Mouse (Mus musculus) limb, embryonic 14.5 days (tissue): ENCODE data around the gene Kdm3a. TPM values are rescaled to one million over a fixed set of nuclear protein-coding genes. Genes with fewer than 3 reads are reported as not detected.

ENCODE experiments used
- ATAC-seq: fragments of 200-750 bp; cut with Nextera tagmentation; 2 replicates; pipeline ENCODE4 v1.8.0; 2017; ENCODE audit warnings: low read depth, moderate number of reproducible peaks, moderate TSS enrichment; ENCODE audit not compliant: low FRiP score
- DNase-seq: peaks from one replicate; pipeline ENCODE4 v3.0.0-alpha.2; 2015; ENCODE audit warnings: low spot score
- H3K27ac ChIP-seq: fragments of 300-500 bp; sonication (generic); replicated peaks from 2 replicates; pipeline ENCODE4 v1.5.1; 2014; ENCODE audit warnings: low read depth, mild to moderate bottlenecking, low read length, moderate library complexity, mixed read lengths
- H3K27me3 ChIP-seq: fragments of 300-500 bp; sonication (generic); 2 replicates; pipeline ENCODE4 v1.6.1; 2014; ENCODE audit warnings: low read length, mixed read lengths; ENCODE audit not compliant: control insufficient read depth, insufficient read depth
- H3K36me3 ChIP-seq: fragments of 300-500 bp; sonication (generic); 2 replicates; pipeline ENCODE4 v1.6.1; 2014; ENCODE audit warnings: mild to moderate bottlenecking, low read length, moderate library complexity, mixed read lengths; ENCODE audit not compliant: control insufficient read depth, insufficient read depth
- H3K4me1 ChIP-seq: fragments of 300-500 bp; sonication (generic); 2 replicates; pipeline ENCODE4 v1.6.1; 2014; ENCODE audit warnings: antibody characterized with exemption, low read length, mixed read lengths; ENCODE audit not compliant: control insufficient read depth, insufficient read depth
- H3K4me2 ChIP-seq: fragments of 300-500 bp; sonication (generic); replicated peaks from 2 replicates; pipeline ENCODE4 v1.6.1; 2014; ENCODE audit warnings: low read depth, mild to moderate bottlenecking, low read length, moderate library complexity; ENCODE audit not compliant: severe bottlenecking
- H3K4me3 ChIP-seq: fragments of 300-500 bp; sonication (generic); replicated peaks from 2 replicates; pipeline ENCODE4 v1.5.1; 2014; ENCODE audit warnings: low read length
- H3K9ac ChIP-seq: fragments of 300-500 bp; sonication (generic); 2 replicates; pipeline ENCODE4 v1.6.1; 2014; ENCODE audit warnings: mild to moderate bottlenecking, low read depth, low read length, moderate library complexity; ENCODE audit not compliant: severe bottlenecking
- H3K9me3 ChIP-seq: fragments of 300-500 bp; sonication (generic); 2 replicates; pipeline ENCODE4 v1.6.1; 2016; ENCODE audit warnings: low read length; ENCODE audit not compliant: control insufficient read depth
- POLR2A ChIP-seq: fragments of 200-500 bp; IDR thresholded peaks from 2 replicates; pipeline ENCODE4 v1.8.0; 2012; ENCODE audit warnings: inconsistent platforms, mild to moderate bottlenecking, moderate library complexity, borderline replicate concordance; ENCODE audit not compliant: insufficient read depth, insufficient read length; ENCODE audit errors: extremely low read depth
- WGBS: fragments of 180-500 bp; shearing (Covaris S2); extraction: QIAGEN DNeasy Blood & Tissue Kit; methylation state at CpG from one replicate; pipeline ENCODE4 v1.1.7; 2014; 5-methylcytosine and 5-hydroxymethylcytosine counted together
- polyA plus RNA-seq, 2 experiments: library from polyadenylated mRNA; depleted of rRNA in 1 of 2; stranded (reverse) in 1 of 2; unstranded in 1 of 2; fragments of >200 nt; fragmentation: Nextera tagmentation in 1 of 2; extraction: Ambion mirVana in 1 of 2; gene quantifications; 2 replicates each; pipeline versions ENCODE4 v1.2.1 to v1.2.3; 2012 to 2014

Gene Kdm3a
- polyA plus RNA-seq, 2 experiments: 36.9 to 54.8 TPM

DNA sequence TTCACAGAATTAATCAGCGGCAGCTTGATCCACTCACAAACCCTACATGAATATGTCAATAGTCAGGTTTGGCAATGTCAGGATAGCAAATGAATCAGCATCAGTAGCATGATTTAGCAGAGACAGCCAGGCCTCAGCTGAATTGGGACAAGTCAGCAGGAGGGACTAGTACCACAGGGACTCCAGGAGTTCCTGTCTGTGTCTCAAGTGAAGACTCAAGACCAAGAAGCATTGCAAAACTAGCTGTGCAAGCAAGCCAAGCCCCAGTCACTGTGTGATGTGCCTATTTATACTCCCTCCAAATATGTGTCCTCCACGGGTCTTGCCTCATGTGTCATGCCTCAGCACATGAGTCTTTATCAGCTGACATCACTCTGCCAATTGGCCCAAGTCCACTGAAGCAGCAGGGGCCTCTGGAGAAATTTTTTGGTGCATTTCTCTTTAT lies 77.3 kb downstream of the Kdm3a start:
- WGBS: 91% methylated on average over 2 of the region's 2 CpGs
- DNase-seq (no peak), ATAC-seq (no peak)
- Histone ChIP-seq H3K9me3 (no peaks in the 10 kb centered on the region), H3K27me3 (no peaks in the 10 kb centered on the region), H3K36me3 (peaks cover 4% of the 10 kb centered on the region), H3K9ac (no peak overlapping the region), H3K4me1 (no peaks in the 10 kb centered on the region), H3K4me2 (no peak overlapping the region), H3K27ac (no peak overlapping the region), H3K4me3 (no peak overlapping the region)
- no peak for TF ChIP-seq POLR2A

DNA sequence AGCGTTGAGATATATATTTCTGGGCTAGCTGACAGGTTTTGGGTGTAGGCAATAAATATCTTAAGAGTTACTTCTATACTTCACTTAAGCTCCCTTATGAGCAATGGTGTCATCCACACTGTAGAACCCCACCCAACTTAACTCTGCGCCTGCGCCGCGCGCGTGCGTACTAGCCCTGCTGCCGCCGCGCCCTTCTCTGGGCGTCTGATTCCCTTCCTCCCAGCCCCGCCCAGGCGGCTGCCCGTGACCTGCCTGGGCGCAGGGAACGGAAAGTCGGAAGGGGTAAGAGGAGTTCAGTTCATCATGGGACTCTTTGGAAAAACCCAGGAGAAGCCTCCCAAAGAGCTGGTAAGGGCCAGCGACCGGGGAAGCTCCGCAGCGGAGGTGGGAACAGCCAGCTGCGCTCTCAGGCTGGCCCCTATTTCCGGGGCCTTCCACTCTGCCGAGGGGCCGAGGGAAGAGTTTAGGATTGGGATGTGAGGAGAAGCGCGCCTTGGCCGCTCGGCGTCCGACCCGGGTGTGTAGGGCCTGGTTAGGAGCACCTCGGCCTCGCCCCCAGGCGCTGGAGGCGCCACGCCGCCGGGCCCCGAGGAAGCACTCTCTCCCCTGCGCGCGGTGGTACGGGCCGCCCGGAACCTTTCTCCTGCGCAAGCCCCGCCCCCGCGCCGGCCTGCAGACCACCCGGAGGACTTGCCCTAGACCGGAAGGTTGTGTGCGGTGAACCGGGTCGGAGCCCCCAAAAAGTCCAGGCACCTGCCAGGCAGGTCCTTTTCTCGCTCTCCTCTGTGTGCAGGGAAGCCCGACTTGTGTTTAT lies 88.9 kb downstream of the Kdm3a start, which contains the start of gene Chmp3:
TSS of gene Chmp3 (plus strand) at position 112 of the 814 bp plus-strand sequence.
- no peaks in the 10 kb centered on the region for H3K27me3 ChIP-seq
- H3K4me2 ChIP-seq: peak within 1 kb of the TSS; percentile 54
- H3K27ac ChIP-seq: peak within 1 kb of the TSS; percentile 99
- peak within 1 kb of the TSS; percentile 82 for H3K4me3 ChIP-seq
- H3K36me3 ChIP-seq: no peaks in the 10 kb centered on the region
- under 1% methylated on average over 46 of the region's 59 CpGs for WGBS
- H3K9me3 ChIP-seq: no peaks in the 10 kb centered on the region
- DNase-seq: peak; percentile 93
- H3K9ac ChIP-seq: peak within 1 kb of the TSS; percentile 99
- H3K4me1 ChIP-seq: peaks cover 4% of the 10 kb centered on the region; the same call in 1 of the 2 replicates
- peak; percentile 70; the same call in 1 of the 2 replicates for TF ChIP-seq POLR2A
- ATAC-seq: peak; percentile 98

Other genes starting within 250 kb of the Kdm3a start
- gene Rmnd5a, start 192.4 kb downstream of the Kdm3a start, polyA plus RNA-seq (2012; rRNA removed): 34.9 and 35.9 TPM in 2 replicates
- 10.0 and 11.1 TPM in 2 replicates for gene Rmnd5a, start 192.4 kb downstream of the Kdm3a start, polyA plus RNA-seq (2014; fragmentation: Nextera tagmentation; extraction: Ambion mirVana)
- 15.4 and 17.6 TPM in 2 replicates for gene Rnf103, start 139.1 kb downstream of the Kdm3a start, polyA plus RNA-seq (2012; rRNA removed)
- 19.8 and 22.4 TPM in 2 replicates for gene Rnf103, start 139.1 kb downstream of the Kdm3a start, polyA plus RNA-seq (2014; fragmentation: Nextera tagmentation; extraction: Ambion mirVana)
- 51.1 and 57.2 TPM in 2 replicates for gene Chmp3, start 89.2 kb downstream of the Kdm3a start, polyA plus RNA-seq (2012; rRNA removed)
- 64.4 and 70.6 TPM in 2 replicates for gene Chmp3, start 89.2 kb downstream of the Kdm3a start, polyA plus RNA-seq (2014; fragmentation: Nextera tagmentation; extraction: Ambion mirVana)
- gene Reep1, start 74.6 kb upstream of the Kdm3a start, polyA plus RNA-seq (2012; rRNA removed): 14.9 and 15.6 TPM in 2 replicates
- gene Reep1, start 74.6 kb upstream of the Kdm3a start, polyA plus RNA-seq (2014; fragmentation: Nextera tagmentation; extraction: Ambion mirVana): 13.0 and 15.2 TPM in 2 replicates
- 13.3 and 20.4 TPM in 2 replicates for gene Mrpl35, start 194.0 kb upstream of the Kdm3a start, polyA plus RNA-seq (2012; rRNA removed)
- gene Mrpl35, start 194.0 kb upstream of the Kdm3a start, polyA plus RNA-seq (2014; fragmentation: Nextera tagmentation; extraction: Ambion mirVana): 64.3 and 64.9 TPM in 2 replicates
- 62.8 and 69.8 TPM in 2 replicates for gene Immt, start 198.3 kb upstream of the Kdm3a start, polyA plus RNA-seq (2012; rRNA removed)
- gene Immt, start 198.3 kb upstream of the Kdm3a start, polyA plus RNA-seq (2014; fragmentation: Nextera tagmentation; extraction: Ambion mirVana): 142 and 145 TPM in 2 replicates